Mouse (Mus musculus): ENCODE results near the gene Dynll1. TPM values are rescaled to one million over a fixed set of nuclear protein-coding genes. Genes with fewer than 3 reads are reported as not detected.

Dynll1 gene
- polyA plus RNA-seq (2015; fragmentation: Nextera tagmentation; extraction: Ambion mirVana), result 759 and 787 TPM in 2 replicates

GRCm38 (mm10) chr5:115300792-115301614 lies at the start of gene Dynll1:
Gene Dynll1 (minus strand): TSS chr5:115300999.

GRCm38 (mm10) chr5:115348546-115349224 lies 47.9 kb upstream of the Dynll1 start, which contains the start of gene Cox6a1:
Gene Cox6a1 (minus strand): TSS chr5:115348981.

GRCm38 (mm10) chr5:115340577-115341313 lies 39.9 kb upstream of the Dynll1 start, which contains the start of the genes Gatc and Triap1:
Gene Gatc (minus strand): TSS chr5:115341178.
Gene Triap1 (plus strand): TSS chr5:115341225.

GRCm38 (mm10) chr5:115326875-115327609 lies 26.2 kb upstream of the Dynll1 start, which contains the start of gene Srsf9:
Gene Srsf9 (plus strand): TSS chr5:115327177.

GRCm38 (mm10) chr5:115279226-115280049 lies 21.4 kb downstream of the Dynll1 start, which contains the start of gene Coq5:
Gene Coq5 (plus strand): TSS chr5:115279666.

GRCm38 (mm10) chr5:115272812-115273548 lies 27.8 kb downstream of the Dynll1 start, which contains the start of gene Rnf10:
Gene Rnf10 (minus strand): TSS chr5:115272898.

Other genes with a start within 250 kb of the Dynll1 start
- gene Gm10401, start 202.7 kb downstream of the Dynll1 start, polyA plus RNA-seq (2015; fragmentation: Nextera tagmentation; extraction: Ambion mirVana), result 18.0 and 20.8 TPM in 2 replicates
- gene Acads, start 181.7 kb downstream of the Dynll1 start, polyA plus RNA-seq (2015; fragmentation: Nextera tagmentation; extraction: Ambion mirVana), result 26.8 and 31.9 TPM in 2 replicates
- gene Unc119b, start 166.0 kb downstream of the Dynll1 start, polyA plus RNA-seq (2015; fragmentation: Nextera tagmentation; extraction: Ambion mirVana), result 9.1 and 11.9 TPM in 2 replicates
- 20.5 and 24.0 TPM in 2 replicates for gene Mlec, start 142.8 kb downstream of the Dynll1 start, polyA plus RNA-seq (2015; fragmentation: Nextera tagmentation; extraction: Ambion mirVana)
- gene Cabp1, start 106.6 kb downstream of the Dynll1 start, polyA plus RNA-seq (2015; fragmentation: Nextera tagmentation; extraction: Ambion mirVana), result 0.18 and 0.21 TPM in 2 replicates
- 83.2 and 92.6 TPM in 2 replicates for gene Pop5, start 65.2 kb downstream of the Dynll1 start, polyA plus RNA-seq (2015; fragmentation: Nextera tagmentation; extraction: Ambion mirVana)
- gene Rnf10, start 28.1 kb downstream of the Dynll1 start, polyA plus RNA-seq (2015; fragmentation: Nextera tagmentation; extraction: Ambion mirVana), result 123 and 127 TPM in 2 replicates
- gene Coq5, start 21.3 kb downstream of the Dynll1 start, polyA plus RNA-seq (2015; fragmentation: Nextera tagmentation; extraction: Ambion mirVana), result 24.4 and 26.7 TPM in 2 replicates
- gene Srsf9, start 26.2 kb upstream of the Dynll1 start, polyA plus RNA-seq (2015; fragmentation: Nextera tagmentation; extraction: Ambion mirVana), result 170 and 171 TPM in 2 replicates
- 12.9 and 13.4 TPM in 2 replicates for gene Gatc, start 40.2 kb upstream of the Dynll1 start, polyA plus RNA-seq (2015; fragmentation: Nextera tagmentation; extraction: Ambion mirVana)
- gene Triap1, start 40.2 kb upstream of the Dynll1 start, polyA plus RNA-seq (2015; fragmentation: Nextera tagmentation; extraction: Ambion mirVana), result 41.3 and 43.6 TPM in 2 replicates
- 789 and 831 TPM in 2 replicates for gene Cox6a1, start 48.0 kb upstream of the Dynll1 start, polyA plus RNA-seq (2015; fragmentation: Nextera tagmentation; extraction: Ambion mirVana)
- gene Msi1, start 128.6 kb upstream of the Dynll1 start, polyA plus RNA-seq (2015; fragmentation: Nextera tagmentation; extraction: Ambion mirVana), result 0.71 and 1.1 TPM in 2 replicates
- 0.59 and 0.67 TPM in 2 replicates for gene Pla2g1b, start 165.3 kb upstream of the Dynll1 start, polyA plus RNA-seq (2015; fragmentation: Nextera tagmentation; extraction: Ambion mirVana)
- gene Sirt4, start 183.7 kb upstream of the Dynll1 start, polyA plus RNA-seq (2015; fragmentation: Nextera tagmentation; extraction: Ambion mirVana), result 8.4 and 9.7 TPM in 2 replicates
- 18.6 and 26.8 TPM in 2 replicates for gene Pxn, start 205.7 kb upstream of the Dynll1 start, polyA plus RNA-seq (2015; fragmentation: Nextera tagmentation; extraction: Ambion mirVana)

Data from spleen, postnatal 0 days (tissue).